Mouse (Mus musculus) forebrain, embryonic 10.5 days (tissue): ENCODE measurements around the gene Ptprd. TPM values are rescaled to one million over a fixed set of nuclear protein-coding genes. Genes with fewer than 3 reads are reported as not detected.

Experiments used
- DNase-seq: peaks from one replicate; pipeline ENCODE4 v3.0.0-alpha.2; 2017; ENCODE audit warnings: low spot score; ENCODE audit errors: extremely low spot score
- H3K27ac ChIP-seq: fragments of 300-500 bp; sonication (generic); 2 replicates; pipeline ENCODE4 v1.5.1; 2016; ENCODE audit warnings: mild to moderate bottlenecking
- H3K27me3 ChIP-seq: fragments of 300-500 bp; sonication (generic); 2 replicates; pipeline ENCODE4 v1.6.1; 2016; ENCODE audit warnings: mild to moderate bottlenecking; ENCODE audit not compliant: poor library complexity, severe bottlenecking
- H3K36me3 ChIP-seq: fragments of 300-500 bp; sonication (generic); replicated peaks from 2 replicates; pipeline ENCODE4 v1.6.1; 2016; ENCODE audit warnings: mild to moderate bottlenecking, moderate library complexity
- H3K4me1 ChIP-seq: fragments of 300-500 bp; sonication (generic); 2 replicates; pipeline ENCODE4 v1.6.1; 2016
- H3K4me3 ChIP-seq: fragments of 300-500 bp; sonication (generic); 2 replicates; pipeline ENCODE4 v1.5.1; 2016; ENCODE audit warnings: mild to moderate bottlenecking, moderate library complexity
- H3K9me3 ChIP-seq: fragments of 300-500 bp; sonication (generic); 2 replicates; pipeline ENCODE4 v1.6.1; 2016; ENCODE audit warnings: mild to moderate bottlenecking, moderate library complexity
- WGBS: fragments of 180-500 bp; shearing (Covaris S2); methylation state at CpG from one replicate; pipeline ENCODE4 v1.1.7; 2016; 5-methylcytosine and 5-hydroxymethylcytosine counted together
- polyA plus RNA-seq: library from polyadenylated mRNA; unstranded; fragments of >200 nt; fragmentation: Nextera tagmentation; extraction: Ambion mirVana; gene quantifications from 2 replicates; pipeline ENCODE4 v1.2.1, GENCODE M21; 2016

Gene Ptprd
- polyA plus RNA-seq: 8.9 and 12.2 TPM in 2 replicates

- no peaks in the 10 kb centered on the region for H3K9me3 ChIP-seq
- no peaks in the 10 kb centered on the region for H3K36me3 ChIP-seq
- H3K4me3 ChIP-seq: peak within 1 kb of the TSS; percentile 61
- DNase-seq: peak; percentile 50
- peaks cover 43% of the 10 kb centered on the region for H3K27me3 ChIP-seq
- H3K4me1 ChIP-seq: peaks cover 13% of the 10 kb centered on the region
- under 1% methylated on average over 68 of the region's 86 CpGs for WGBS
- H3K27ac ChIP-seq: peak within 1 kb of the TSS; percentile 72
Measured at GRCm38 (mm10) chr4:78211529-78212494, at the start of gene Ptprd. Gene Ptprd, minus strand, starts transcription at chr4:78211961.

- WGBS: 90% methylated on average over 2 of the region's 2 CpGs
Measured at GRCm38 (mm10) chr4:78235820-78236219, 24.1 kb upstream of the Ptprd start.

GRCm38 (mm10) chr4:78235316-78235715 is 23.6 kb upstream of the Ptprd start:
- no peaks in the 10 kb centered on the region for H3K9me3 ChIP-seq
- H3K4me3 ChIP-seq: no peak overlapping the region
- H3K27ac ChIP-seq: no peak overlapping the region
- H3K4me1 ChIP-seq: no peaks in the 10 kb centered on the region
- no peaks in the 10 kb centered on the region for H3K27me3 ChIP-seq
- H3K36me3 ChIP-seq: no peaks in the 10 kb centered on the region
- no peak for DNase-seq
- 81% methylated on average over 2 of the region's 2 CpGs for WGBS

More at GRCm38 (mm10) chr4:78235820-78236219, 24.1 kb upstream of the Ptprd start:
- Histone ChIP-seq H3K9me3 (no peaks in the 10 kb centered on the region), H3K27ac (no peak overlapping the region), H3K27me3 (no peaks in the 10 kb centered on the region), H3K4me1 (no peaks in the 10 kb centered on the region), H3K4me3 (no peak overlapping the region), H3K36me3 (no peaks in the 10 kb centered on the region)
- no peak for DNase-seq

- Histone ChIP-seq H3K9me3 (no peaks in the 10 kb centered on the region), H3K27me3 (no peaks in the 10 kb centered on the region), H3K4me1 (no peaks in the 10 kb centered on the region), H3K36me3 (no peaks in the 10 kb centered on the region), H3K4me3 (no peak overlapping the region), H3K27ac (no peak overlapping the region)
- DNase-seq: no peak
- WGBS: 82% methylated on average over 1 of the region's 1 CpGs
Measured at GRCm38 (mm10) chr4:78234681-78235080, 22.9 kb upstream of the Ptprd start.

- peaks cover 13% of the 10 kb centered on the region for H3K4me1 ChIP-seq
- peaks cover 43% of the 10 kb centered on the region for H3K27me3 ChIP-seq
- no peak overlapping the region for H3K4me3 ChIP-seq
- H3K27ac ChIP-seq: no peak overlapping the region
- DNase-seq: no peak
- WGBS: 77% methylated on average over 4 of the region's 4 CpGs
- H3K36me3 ChIP-seq: no peaks in the 10 kb centered on the region
- H3K9me3 ChIP-seq: no peaks in the 10 kb centered on the region
Measured at GRCm38 (mm10) chr4:78213949-78214348, 2.2 kb upstream of the Ptprd start.

GRCm38 (mm10) chr4:78212941-78213340 is 1.2 kb upstream of the Ptprd start:
- H3K9me3 ChIP-seq: no peaks in the 10 kb centered on the region

GRCm38 (mm10) chr4:78210878-78211528 is 758 bp downstream of the Ptprd start:
- Histone ChIP-seq H3K9me3 (no peaks in the 10 kb centered on the region), H3K27me3 (peaks cover 43% of the 10 kb centered on the region), H3K4me1 (peaks cover 13% of the 10 kb centered on the region), H3K36me3 (no peaks in the 10 kb centered on the region), H3K27ac (peak overlapping the region; percentile 72; the same call in 1 of the 2 replicates), H3K4me3 (peak overlapping the region; percentile 61)
- no peak for DNase-seq
- whole genome bisulfite sequencing: 24% methylated on average over 9 of the region's 9 CpGs

More at GRCm38 (mm10) chr4:78212941-78213340, 1.2 kb upstream of the Ptprd start:
- Histone ChIP-seq H3K36me3 (no peaks in the 10 kb centered on the region), H3K27ac (no peak overlapping the region), H3K27me3 (peaks cover 43% of the 10 kb centered on the region), H3K4me1 (peaks cover 13% of the 10 kb centered on the region), H3K4me3 (no peak overlapping the region)
- WGBS: 59% methylated on average over 4 of the region's 4 CpGs
- no peak for DNase-seq

GRCm38 (mm10) chr4:78205018-78205417 is 6.7 kb downstream of the Ptprd start:
- Histone ChIP-seq H3K36me3 (no peaks in the 10 kb centered on the region), H3K27me3 (peaks cover 3% of the 10 kb centered on the region; the same call in 1 of the 2 replicates), H3K4me1 (no peaks in the 10 kb centered on the region), H3K27ac (no peak overlapping the region), H3K4me3 (no peak overlapping the region), H3K9me3 (no peaks in the 10 kb centered on the region)
- 79% methylated on average over 3 of the region's 3 CpGs for WGBS
- DNase-seq: no peak

- Histone ChIP-seq H3K9me3 (no peaks in the 10 kb centered on the region), H3K4me3 (no peak overlapping the region), H3K27me3 (no peaks in the 10 kb centered on the region), H3K4me1 (no peaks in the 10 kb centered on the region), H3K27ac (no peak overlapping the region), H3K36me3 (no peaks in the 10 kb centered on the region)
- DNase-seq: no peak
- WGBS: 90% methylated on average over 1 of the region's 1 CpGs
Measured at GRCm38 (mm10) chr4:78168447-78168846, 43.3 kb downstream of the Ptprd start.

- WGBS: 86% methylated on average over 3 of the region's 3 CpGs
- H3K4me3 ChIP-seq: no peak overlapping the region
- H3K4me1 ChIP-seq: no peaks in the 10 kb centered on the region
- H3K27ac ChIP-seq: no peak overlapping the region
- DNase-seq: no peak
- H3K36me3 ChIP-seq: no peaks in the 10 kb centered on the region
- H3K9me3 ChIP-seq: no peaks in the 10 kb centered on the region
- no peaks in the 10 kb centered on the region for H3K27me3 ChIP-seq
Measured at GRCm38 (mm10) chr4:78160451-78160850, 51.3 kb downstream of the Ptprd start.

- WGBS: 63% methylated on average over 1 of the region's 1 CpGs
- H3K36me3 ChIP-seq: no peaks in the 10 kb centered on the region
- H3K27ac ChIP-seq: no peak overlapping the region
- H3K4me1 ChIP-seq: no peaks in the 10 kb centered on the region
- H3K9me3 ChIP-seq: no peaks in the 10 kb centered on the region
- DNase-seq: no peak
- no peak overlapping the region for H3K4me3 ChIP-seq
- H3K27me3 ChIP-seq: no peaks in the 10 kb centered on the region
Measured at GRCm38 (mm10) chr4:78150561-78150960, 61.2 kb downstream of the Ptprd start.

GRCm38 (mm10) chr4:78142767-78143148 is 69.0 kb downstream of the Ptprd start:
- no peaks in the 10 kb centered on the region for H3K9me3 ChIP-seq
- DNase-seq: no peak
- H3K36me3 ChIP-seq: no peaks in the 10 kb centered on the region
- WGBS: 98% methylated on average over 1 of the region's 1 CpGs
- H3K27me3 ChIP-seq: no peaks in the 10 kb centered on the region
- no peak overlapping the region for H3K27ac ChIP-seq
- H3K4me1 ChIP-seq: no peaks in the 10 kb centered on the region
- no peak overlapping the region for H3K4me3 ChIP-seq
